Mouse (Mus musculus): ENCODE measurements around the gene Ablim1.

Ablim1 gene

DNA sequence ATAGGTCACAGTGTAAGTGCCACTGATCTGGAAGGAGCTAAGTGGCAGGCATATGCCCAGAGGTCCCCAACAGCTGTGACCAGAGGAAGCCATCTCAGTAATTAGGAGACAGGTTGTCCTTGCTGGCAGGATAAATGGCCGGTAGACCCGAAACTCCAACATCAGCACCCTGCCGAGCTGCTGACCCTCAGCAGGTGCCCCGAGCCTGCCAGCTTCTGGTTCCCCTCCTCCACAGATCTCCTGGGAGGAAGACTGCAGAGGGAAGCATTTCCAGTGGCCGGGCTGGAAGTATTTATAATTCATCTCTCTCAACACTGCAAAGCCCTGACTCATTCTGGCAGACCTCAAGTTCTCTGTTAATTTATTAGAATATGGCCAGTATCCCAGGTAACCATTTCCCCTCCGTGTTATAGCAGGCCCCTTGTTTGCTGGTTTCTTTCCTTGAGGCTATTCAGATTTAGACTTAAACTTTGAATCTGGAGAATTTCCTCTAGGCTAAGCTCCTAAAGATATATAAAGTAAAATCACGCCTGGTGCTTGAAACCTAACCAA is 93.0 kb downstream of the Ablim1 start:
- no peak for DNase-seq (ENCODE audit: low read depth)

GRCm38 (mm10) chr19:57219758-57220157 is 95.0 kb downstream of the Ablim1 start:
- DNase-seq (ENCODE audit: low read depth), result no peak

GRCm38 (mm10) chr19:57217161-57217560 is 97.6 kb downstream of the Ablim1 start:
- no peak for DNase-seq (ENCODE audit: low read depth)

GRCm38 (mm10) chr19:57215527-57215926 is 99.2 kb downstream of the Ablim1 start:
- DNase-seq (ENCODE audit: low read depth), result no peak

GRCm38 (mm10) chr19:57212406-57212805 is 102.3 kb downstream of the Ablim1 start:
- DNase-seq (ENCODE audit: low read depth), result no peak

GRCm38 (mm10) chr19:57211444-57212111 is 103.1 kb downstream of the Ablim1 start:
- peak; percentile 65 for DNase-seq (ENCODE audit: low read depth)

- DNase-seq (ENCODE audit: low read depth), result no peak
These were observed 103.8 kb downstream of the Ablim1 start for GRCm38 (mm10) chr19:57210924-57211323.

GRCm38 (mm10) chr19:57204101-57204500 is 110.6 kb downstream of the Ablim1 start:
- DNase-seq (ENCODE audit: low read depth), result peak; percentile 56

DNA sequence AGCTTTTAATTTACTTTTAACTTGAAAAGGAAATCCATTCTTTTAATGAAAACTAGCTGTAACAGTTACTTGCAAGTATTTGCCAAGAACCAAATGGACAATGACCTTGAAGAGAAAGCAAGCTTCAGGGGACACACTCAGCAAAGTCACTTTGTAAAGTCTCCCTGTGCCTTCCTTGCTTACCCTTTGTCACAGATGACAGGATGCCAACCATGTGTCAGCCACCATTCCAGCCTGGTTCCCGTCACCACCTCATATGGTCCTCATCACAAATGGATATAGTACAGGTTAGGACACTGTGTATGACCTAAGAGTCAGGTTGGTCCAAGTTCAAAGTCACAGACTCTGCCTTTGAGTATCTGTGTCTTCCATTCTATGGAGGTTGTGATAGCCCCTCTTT is 112.2 kb downstream of the Ablim1 start:
- DNase-seq (ENCODE audit: low read depth), result no peak

DNA sequence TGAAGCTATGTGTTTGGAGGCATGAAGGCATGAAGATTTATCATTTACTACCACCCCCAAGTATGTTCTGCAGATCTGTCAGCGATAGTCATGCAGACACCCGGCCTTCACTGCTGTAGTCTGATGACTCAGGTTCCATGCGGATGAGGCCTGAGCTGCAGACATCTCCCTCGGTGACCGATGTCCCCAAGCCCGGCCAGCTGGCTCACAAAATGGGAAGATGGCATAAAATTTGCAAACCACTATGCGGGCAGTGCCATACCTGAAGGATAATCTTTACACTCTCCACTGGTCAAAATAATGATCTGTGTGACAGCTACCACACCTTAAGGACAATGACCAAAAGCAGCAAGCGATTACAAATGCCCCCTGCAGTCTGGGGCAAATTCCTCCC is 113.6 kb downstream of the Ablim1 start:
- DNase-seq (ENCODE audit: low read depth), result no peak

- peak; percentile 53 for DNase-seq (ENCODE audit: low read depth)
These were observed 114.1 kb downstream of the Ablim1 start for GRCm38 (mm10) chr19:57200477-57201089.

DNA sequence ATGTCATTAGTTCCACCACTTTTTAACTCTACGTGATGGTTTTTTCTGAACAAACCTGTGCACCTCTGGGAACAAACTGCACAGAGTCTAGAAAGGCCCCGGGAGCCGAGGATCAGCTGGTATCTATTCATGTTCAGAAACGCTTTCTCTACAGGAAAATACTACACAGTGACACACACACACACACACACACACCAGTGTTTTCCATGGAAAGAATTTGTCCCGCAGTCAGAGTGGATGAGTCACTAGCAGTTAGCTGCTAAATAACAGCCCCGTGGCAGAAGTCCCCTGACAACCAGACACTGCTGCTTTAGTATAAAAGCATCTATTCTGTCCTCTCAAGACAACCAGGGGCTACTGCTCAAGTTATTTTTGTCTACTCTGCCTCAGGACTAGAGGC is 115.4 kb downstream of the Ablim1 start:
- no peak for DNase-seq (ENCODE audit: low read depth)

DNA sequence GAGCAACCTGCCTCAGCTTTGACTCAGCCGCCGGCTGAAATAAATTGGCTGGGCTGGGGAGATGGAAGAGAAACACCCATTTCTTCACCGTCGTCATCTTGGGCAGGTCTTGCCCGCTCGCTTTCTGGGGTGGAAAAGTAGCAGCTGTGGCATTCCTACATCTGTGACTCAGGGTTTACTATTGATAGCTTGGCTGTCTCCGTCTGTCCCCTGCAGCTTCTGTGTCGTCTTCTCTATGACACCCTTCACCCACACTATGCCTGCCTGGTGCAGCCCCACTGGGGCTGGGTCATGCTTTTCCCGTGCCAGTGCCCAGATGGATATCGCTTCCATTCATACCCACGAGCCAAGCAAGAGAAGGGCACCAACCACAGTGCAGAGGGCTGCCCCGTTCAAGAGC is 116.2 kb downstream of the Ablim1 start:
- DNase-seq (ENCODE audit: low read depth), result no peak

DNA sequence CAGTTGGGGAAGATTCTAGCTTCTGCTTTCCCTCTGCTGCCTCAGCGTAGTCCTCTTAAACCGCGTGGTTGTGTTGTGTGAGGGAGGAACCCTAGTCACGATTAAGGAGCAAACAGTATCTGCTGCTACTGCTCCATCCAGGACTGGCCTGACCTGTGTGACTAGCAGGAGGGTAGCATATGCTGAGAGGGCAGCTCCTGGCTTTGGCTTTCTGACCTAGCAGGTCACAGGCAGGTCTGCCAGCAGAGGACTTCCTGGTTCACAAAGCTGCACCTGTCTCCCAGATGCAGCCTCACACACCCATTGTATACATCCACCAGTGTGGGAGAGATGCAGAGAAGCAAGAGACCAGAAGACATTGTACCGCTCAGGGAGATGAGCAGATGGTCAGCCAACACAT is 116.7 kb downstream of the Ablim1 start:
- no peak for DNase-seq (ENCODE audit: low read depth)

GRCm38 (mm10) chr19:57197043-57197817 is 117.5 kb downstream of the Ablim1 start:
- no peak for DNase-seq (ENCODE audit: low read depth)

DNA sequence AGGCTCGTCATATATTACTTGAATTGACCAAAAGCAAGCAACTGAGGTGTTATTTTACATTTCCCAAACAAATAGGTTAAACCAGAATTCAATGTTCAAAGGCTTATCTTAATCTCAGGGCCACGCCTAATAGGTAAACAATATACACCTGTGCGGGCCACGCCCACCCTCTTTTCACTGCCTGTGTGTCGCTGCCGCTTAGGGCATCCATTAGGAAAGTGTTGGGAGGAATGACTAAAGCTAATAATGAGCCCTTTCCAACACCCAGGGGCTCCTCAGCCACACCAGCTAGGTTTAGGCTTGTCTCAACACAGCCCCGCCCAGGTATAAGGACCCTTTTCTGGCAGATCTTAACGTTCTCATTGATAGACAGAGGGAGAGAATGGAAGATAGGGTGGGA is 118.1 kb downstream of the Ablim1 start:
- no peak for DNase-seq (ENCODE audit: low read depth)

- no peak for DNase-seq (ENCODE audit: low read depth)
These were observed 119.4 kb downstream of the Ablim1 start for GRCm38 (mm10) chr19:57195169-57195930.

DNA sequence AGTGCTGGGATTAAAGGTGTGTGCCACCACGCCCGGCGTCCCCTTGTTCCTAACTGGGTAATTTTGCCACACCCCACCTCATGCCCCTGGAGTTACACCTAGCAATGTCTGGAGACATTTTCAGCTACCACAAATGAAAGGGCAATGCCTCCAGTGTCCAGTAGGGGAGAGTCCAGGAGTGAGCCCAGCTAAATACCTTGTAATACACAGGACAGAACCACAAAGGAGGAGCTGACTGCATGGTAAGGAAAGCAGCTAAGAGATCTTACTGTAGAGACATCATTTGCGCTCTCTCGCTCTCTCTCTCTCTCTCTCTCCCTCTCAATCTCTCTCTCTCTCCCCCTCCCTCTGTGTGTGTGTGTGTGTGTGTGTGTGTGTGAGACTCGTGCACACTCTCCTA is 120.8 kb downstream of the Ablim1 start:
- DNase-seq (ENCODE audit: low read depth), result peak; percentile 54

DNA sequence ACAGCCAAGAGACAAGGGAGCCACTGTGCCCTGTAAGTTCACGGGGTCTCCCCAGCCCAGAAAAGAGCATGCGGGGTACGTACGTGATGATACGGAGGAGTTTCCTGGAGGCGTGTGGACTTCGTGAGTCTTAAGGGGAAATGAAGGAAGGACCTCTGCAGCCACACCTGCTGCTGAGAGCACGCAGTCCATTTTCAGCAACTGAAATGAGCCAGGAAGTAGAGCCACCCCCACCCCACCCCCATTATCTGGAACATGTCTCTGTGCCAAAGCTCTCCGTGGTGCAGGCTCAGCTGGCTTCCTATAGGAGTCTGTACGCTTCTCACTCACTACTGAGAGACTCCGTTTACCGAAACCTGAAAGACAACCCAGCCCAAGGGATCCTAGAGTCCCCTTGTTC is 121.3 kb downstream of the Ablim1 start:
- no peak for DNase-seq (ENCODE audit: low read depth)

- no peak for DNase-seq (ENCODE audit: low read depth)
These were observed 123.6 kb downstream of the Ablim1 start for GRCm38 (mm10) chr19:57191109-57191508.

DNA sequence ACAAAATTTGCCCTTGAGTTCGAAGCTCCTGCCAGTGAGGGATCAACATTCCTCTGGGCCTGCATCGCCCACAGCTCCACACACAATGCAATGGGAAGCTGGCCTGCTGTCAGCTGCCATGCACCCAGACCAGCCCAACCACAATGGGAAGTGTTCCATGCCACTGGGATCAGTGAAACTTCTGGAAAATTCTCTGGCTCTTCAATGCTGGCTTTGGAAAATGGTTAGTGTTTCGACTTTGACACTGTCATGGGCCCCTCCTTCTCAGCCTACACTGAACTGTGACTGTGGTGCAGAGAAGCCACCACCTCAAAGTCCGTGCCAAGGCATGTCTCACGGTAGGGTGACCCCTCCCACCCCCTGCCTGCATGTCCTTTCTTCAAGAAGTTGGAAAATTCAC is 125.3 kb downstream of the Ablim1 start:
- no peak for DNase-seq (ENCODE audit: low read depth)

DNA sequence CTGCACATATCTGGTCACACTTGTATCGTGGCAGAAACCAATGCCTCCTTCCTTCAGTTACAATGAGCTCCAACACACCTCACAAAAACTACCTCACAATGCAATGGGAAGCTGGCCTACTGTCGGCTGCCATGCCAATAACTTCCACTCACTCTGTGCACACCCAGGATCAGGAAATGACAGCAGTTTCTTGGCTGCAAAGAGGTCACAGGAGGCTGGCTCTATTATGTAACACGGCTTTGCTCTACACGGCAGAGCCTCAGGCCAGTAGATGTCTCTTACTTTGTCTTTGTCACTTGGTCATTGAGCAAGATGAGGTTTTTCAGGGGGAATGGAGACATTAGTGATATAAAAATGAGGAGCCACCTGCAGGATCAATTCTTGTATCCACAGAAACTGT is 126.2 kb downstream of the Ablim1 start:
- DNase-seq (ENCODE audit: low read depth), result no peak
